Mouse (Mus musculus): Measurements from ENCODE around the gene Zfp871.

DNA sequence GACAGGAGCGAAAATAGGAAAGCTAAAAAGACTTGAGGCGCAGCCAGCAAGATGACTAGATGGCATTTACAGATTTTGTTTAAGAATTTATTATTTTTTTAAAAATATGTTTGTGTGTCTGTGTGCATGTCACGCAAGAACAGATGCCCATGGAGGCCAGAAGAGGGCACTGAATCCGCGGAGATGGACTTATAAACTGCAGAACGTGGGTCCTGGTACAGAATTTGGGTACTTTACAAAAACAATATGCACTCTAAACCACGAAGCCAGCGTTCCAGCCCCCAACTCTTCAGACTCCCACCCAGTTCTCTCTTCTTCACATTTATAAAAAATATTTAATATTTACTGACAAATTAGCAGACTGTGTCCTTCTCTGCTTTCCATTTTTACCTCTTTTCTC is 1.2 kb upstream of the Zfp871 start:
- TF ChIP-seq CTCF (IDR thresholded peaks at IDR 0.05; ENCODE audit: low read depth) = no peak
- no peak for TF ChIP-seq EP300 (IDR thresholded peaks at IDR 0.05; ENCODE audit: low read depth)

All from liver, embryonic 14.5 days (tissue).